Mouse (Mus musculus) MEL-GATA-1-ER (cell line): ENCODE results near the gene Edn2.

Source experiments
- DNase-seq: peaks from one replicate; pipeline ENCODE4 v3.0.0-alpha.2; 2012; ENCODE audit warnings: low read depth; ENCODE audit errors: extremely low read depth

Gene Edn2

GRCm38 (mm10) chr4:120161166-120161949, at the start of gene Edn2:
TSS of gene Edn2 (plus strand) at chr4:120161206.
- DNase-seq: no peak

GRCm38 (mm10) chr4:120115516-120115915, 45.5 kb upstream of the Edn2 start:
- no peak for DNase-seq

DNA sequence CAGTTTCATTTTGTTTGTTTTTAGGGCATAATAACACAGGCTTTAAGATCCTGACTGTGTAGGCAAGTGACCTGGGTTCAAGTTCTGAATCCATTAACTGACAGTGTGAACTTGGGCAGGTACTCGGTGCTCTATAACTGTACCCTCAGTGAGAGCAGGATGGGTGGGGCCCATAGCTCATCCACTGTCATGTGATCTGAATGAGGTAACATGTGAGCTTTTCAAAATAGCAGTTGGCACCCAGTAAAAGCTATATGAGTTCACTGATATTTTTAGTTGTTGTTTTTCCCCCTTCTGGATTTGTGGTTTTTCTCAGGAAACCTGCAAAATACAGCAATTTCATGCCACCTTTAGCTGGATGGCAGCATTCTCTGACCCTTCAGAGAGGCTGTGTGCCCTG, 44.7 kb upstream of the Edn2 start:
- no peak for DNase-seq

GRCm38 (mm10) chr4:120120276-120120675, 40.7 kb upstream of the Edn2 start:
- no peak for DNase-seq

DNA sequence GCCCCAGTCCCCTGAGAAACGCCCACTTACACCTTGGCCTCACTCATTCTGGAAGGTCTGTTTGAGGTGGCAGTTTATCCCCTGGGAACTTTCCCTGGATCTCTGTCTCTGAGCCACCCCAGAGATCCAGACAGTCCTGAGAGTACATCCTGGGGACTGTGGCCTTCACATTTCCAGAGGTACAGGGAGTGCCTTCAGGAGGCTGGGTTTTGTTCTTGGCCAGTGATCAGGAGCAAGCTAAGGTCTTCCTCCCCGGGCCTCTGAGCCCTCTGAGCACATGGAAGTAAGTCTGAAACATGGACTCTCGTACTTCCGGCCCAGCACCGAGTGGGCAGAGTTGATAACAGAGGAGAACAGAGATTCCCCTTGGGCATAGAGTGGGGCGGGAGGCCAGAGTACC, 36.4 kb upstream of the Edn2 start:
- no peak for DNase-seq

DNA sequence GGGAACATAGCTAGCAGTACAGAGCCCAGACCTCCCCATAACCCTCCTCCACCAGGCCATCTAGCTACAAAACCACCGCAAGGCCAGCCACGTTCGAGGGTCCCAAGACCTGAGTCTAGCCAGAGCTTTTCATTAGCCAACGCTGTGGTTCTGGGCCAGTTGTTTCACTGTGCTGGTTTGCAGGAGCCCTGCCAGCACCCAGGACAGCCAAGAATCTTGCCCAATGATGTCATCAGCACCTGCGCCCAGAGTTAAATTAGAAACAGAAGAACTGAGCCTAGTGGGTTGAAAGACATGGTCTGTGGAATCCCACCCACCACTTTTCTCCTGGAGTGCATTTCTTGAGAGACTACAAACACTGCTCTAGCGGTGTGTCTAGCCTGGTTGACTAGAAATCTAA, 35.0 kb upstream of the Edn2 start:
- no peak for DNase-seq

- no peak for DNase-seq
Measured at GRCm38 (mm10) chr4:120127333-120127732, 33.7 kb upstream of the Edn2 start.

- no peak for DNase-seq
Measured at GRCm38 (mm10) chr4:120128033-120128432, 33.0 kb upstream of the Edn2 start.

- no peak for DNase-seq
Measured at GRCm38 (mm10) chr4:120129233-120129885, 31.6 kb upstream of the Edn2 start.

DNA sequence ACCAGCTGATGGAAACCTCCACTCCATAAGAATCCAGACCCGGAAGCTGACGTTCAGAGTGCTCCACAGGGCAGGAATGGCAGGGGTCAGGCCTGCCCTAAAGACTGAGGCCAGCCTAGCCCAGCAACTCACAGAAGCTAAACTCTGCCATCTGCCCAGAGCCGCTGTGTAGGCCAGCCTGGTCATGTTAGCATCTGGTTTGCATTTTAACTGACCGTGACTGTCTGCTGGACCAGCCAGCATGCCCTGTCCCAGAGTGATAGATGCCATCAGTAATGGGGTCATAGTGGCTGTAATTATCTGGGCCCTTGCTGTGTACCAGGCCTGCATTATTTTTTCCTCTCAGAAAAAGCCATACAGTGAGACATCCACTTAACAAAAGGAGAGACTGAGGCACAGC, 30.1 kb upstream of the Edn2 start:
- DNase-seq: no peak

GRCm38 (mm10) chr4:120131441-120132220, 29.4 kb upstream of the Edn2 start:
- no peak for DNase-seq

GRCm38 (mm10) chr4:120134223-120134622, 26.8 kb upstream of the Edn2 start:
- no peak for DNase-seq

- no peak for DNase-seq
Measured at GRCm38 (mm10) chr4:120141810-120142209, 19.2 kb upstream of the Edn2 start.

DNA sequence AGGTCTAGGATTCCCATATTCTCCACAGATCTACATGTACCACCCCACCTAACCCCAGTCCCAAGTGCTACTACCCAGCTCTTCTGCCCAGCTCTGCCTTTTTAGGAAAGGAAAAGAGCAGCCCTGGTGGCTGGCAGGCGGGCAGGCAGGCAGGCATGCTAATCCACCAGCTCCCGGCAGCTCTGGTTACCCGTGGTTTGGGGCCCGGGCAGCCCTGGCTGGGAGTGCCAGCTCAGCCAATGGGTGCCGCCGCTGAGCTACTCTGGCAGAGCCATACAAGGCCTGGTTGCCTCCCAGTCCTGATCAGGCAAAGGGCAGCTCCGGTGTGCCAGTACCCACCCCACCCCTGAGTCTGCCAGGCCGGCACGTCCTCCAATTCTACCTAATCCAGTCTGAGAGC, 18.1 kb upstream of the Edn2 start:
- DNase-seq: no peak

DNA sequence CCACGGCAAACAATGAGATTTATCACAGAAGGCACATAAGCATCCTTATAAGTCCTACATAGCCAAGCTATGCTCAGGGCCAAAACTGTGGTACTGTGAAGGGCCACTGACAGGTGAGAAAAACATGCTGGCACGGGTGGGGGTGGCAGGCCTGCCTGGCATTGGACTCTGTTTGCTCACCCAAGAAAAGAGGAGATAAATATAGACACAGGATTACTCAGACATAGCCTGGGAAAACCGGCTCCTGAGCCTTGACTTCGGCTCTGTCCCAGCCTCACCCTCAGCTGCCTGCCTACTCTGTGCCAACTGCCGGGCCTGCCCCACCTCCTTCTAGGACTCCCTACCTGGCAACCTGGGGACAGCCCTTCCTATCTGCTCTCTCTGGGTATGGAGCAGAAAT, 16.7 kb upstream of the Edn2 start:
- DNase-seq: no peak

- DNase-seq: no peak
Measured at GRCm38 (mm10) chr4:120145931-120146330, 15.1 kb upstream of the Edn2 start.

DNA sequence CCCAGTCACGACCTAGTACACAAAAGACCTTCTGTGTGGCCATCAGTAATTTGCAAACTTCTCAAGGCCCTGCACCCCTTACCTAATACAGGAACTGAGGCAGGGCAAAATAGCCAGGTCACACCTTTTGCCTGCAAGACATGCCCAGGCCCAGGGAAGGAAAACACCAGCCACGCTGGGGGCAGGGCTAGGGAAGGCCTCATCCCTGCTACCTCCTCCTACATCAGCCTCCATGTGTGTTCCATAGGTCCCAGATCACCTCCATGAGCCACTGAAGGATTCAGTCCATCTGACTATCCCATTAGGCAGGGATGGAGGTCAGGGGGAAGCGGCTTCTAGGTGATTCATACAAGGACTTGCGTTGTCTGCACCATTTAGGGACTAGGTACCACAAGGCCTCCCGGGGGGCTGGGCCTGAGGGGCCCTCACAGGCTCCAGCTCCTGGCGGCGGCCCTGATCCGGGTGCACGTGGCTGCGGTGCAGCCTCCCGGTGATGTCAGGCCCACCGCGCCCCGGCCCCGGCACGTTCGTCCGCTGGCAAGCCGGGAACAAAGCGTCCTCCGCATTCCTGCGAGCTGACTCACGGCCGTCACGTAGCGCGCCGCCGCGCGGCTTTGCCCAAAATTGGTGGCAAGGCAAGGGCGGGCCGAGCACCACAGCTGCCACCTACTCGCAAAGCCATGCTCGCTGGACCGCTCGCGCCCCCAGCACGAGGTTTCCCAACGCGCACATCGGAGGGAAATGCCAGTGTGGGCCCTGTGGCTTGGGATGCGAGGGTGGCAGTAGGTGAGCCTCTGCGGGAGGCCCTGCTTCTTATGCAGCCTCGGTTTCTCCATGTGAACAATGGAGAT, 12.5 kb upstream of the Edn2 start:
- no peak for DNase-seq

DNA sequence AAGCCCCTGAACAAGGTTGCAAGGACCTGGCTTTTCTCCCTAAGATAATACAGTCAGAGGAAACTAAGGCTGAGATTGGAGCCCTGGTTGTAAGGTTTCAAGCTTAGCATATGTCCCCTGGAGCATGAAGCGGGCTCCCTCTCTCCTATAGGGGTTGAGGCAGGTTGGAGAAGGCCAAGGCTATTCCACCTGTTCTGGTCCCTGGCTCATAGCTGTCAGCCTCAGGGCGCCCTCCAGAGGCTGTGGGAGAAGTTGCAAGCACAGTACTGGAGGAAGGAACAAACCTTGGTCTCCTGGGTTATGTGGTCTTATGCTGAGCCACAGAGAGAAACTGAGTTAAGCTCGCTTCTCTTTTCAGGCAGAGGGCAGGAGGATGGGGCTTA, 11.9 kb upstream of the Edn2 start:
- no peak for DNase-seq

DNA sequence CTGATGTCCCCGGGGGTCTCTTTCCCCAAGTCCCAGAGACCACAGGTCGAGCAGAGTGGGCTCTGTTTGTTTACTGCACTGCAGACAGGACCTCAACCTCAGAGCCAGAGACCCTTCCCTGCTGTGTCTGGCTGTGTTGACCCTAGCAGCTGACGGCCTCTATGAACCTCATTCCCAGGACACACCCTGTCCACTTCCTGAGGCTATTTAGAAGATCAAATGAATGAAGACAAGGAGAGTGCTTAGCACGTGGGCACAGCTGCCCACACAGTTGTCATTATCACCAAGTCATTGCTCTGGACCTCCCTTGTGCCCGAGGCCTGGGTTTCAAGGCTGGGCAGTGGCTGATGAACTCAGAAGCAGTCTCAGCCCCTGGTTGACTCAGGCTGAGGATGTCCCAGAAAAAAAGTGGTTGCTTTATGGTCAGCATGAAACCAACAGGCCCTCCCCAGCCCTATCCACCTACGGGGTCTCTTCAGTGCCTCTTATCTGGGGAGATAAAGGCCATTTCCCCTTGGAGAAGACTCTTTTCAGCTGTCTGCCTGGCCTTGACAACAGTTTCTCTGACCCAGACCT, 10.6 kb upstream of the Edn2 start:
- no peak for DNase-seq

GRCm38 (mm10) chr4:120151906-120152305, 9.1 kb upstream of the Edn2 start:
- DNase-seq: no peak

GRCm38 (mm10) chr4:120152648-120153047, 8.4 kb upstream of the Edn2 start:
- no peak for DNase-seq
